Mouse (Mus musculus) spleen, adult 18-20 months (tissue): ENCODE data around the gene Daam2.

Source experiments
- DNase-seq, 2 experiments: peaks; one replicate each; pipeline ENCODE4 v3.0.0; 2022; ENCODE audit warnings: mixed read lengths in 2 of 2

Gene Daam2

DNA sequence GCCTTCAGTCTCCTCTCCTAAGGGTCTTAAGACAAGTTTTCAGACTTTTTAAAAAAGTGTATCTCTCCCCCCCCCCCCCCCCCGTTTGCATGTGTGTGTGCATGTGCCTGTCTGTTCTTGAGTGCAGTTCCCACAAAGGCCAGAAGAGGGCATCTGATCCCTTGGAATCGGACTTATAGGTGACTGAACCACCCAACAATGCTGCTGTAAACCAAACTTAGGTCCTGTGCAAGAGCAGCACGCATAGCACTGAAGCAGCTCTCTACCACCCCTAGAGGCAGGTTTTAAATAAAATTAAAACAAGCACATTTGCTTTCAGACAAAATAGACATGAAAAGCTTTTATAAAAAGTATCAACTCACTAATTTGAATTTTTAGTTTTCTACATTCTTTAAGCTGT, 33.9 kb downstream of the Daam2 start:
- no peak for DNase-seq

GRCm38 (mm10) chr17:49528503-49529205, 35.5 kb downstream of the Daam2 start:
- no peak for DNase-seq

DNA sequence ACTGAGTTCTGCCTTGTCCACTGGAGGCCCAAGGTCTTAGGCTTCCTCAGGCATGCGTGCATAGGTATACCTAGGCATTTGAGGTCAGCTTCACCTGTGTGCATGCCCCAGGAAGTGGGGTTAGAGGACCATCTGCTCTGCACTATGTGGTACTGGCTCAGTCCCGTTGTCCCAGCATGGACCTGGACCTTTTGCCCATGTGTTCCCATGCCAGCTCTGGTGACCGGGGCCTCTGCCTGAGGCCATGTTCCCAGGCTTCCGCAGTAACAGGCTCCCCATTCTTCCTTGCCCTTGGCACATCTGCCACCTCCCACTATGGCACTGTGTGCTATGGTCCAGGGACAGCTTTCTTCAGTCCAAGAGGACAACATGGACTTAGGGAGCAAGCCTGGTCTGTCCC, 36.1 kb downstream of the Daam2 start:
- DNase-seq, result no peak

GRCm38 (mm10) chr17:49526566-49526965, 37.6 kb downstream of the Daam2 start:
- DNase-seq, result no peak

- no peak for DNase-seq
Observed at GRCm38 (mm10) chr17:49525911-49526310, 38.2 kb downstream of the Daam2 start.

DNA sequence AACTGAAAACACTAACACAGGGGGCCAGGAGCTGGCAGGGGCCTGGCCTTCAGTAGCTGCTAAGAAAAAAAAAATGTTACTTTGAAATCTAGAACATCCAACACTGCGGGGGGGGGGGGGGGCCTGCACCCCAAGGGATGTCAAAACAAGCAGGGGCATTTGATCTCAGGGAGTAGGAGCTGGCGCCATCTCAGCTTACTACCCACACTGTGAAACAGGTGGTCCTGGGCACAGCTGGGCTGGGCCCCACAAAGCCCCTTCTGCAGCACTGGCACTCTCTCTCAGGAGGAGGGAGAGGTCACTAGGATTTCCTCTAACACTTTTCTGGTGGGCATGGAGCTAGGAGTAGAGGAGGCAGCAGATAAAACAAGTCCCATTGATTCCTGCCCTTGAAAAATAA, 39.6 kb downstream of the Daam2 start:
- no peak for DNase-seq

DNA sequence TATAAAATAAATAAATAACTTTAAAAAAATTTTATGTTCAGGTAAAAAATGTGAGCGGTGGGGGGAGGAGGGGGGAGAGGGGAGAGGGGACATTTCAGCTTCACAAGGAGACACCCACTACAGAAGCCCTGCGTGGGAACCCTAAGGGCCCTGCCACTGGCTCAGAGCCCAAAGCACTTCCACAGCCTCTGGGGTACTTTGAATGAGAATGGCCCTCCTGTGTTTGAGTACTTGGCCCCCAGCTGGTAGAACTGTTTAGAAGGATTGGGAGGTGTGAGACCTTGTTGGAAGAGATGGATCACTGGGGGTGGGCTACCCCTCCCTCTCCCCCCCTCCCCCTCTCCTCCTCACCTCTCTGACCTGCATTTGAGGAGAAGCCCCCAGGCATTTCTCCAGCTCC, 41.7 kb downstream of the Daam2 start:
- DNase-seq, result no peak

GRCm38 (mm10) chr17:49522002-49522401, 42.1 kb downstream of the Daam2 start:
- no peak for DNase-seq

DNA sequence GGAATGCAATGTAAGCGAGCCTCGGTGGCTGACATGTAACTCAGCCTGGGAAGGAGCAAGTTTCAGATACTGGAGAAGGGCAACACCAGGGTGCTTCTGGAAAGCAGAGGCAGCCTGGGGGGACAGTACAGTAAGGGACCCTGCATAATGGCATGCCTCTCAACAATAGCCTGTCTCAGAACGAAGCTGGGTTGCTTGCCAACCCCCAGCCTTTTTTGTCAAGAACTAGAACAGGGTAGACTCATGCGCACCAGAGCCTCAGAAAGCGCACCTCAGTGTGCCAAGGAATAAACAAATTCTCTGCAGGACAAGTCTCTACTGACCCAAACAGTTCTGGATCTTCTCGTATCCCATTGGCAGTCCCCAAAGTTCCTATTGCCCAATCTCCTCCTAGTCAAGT, 43.5 kb downstream of the Daam2 start:
- no peak for DNase-seq

DNA sequence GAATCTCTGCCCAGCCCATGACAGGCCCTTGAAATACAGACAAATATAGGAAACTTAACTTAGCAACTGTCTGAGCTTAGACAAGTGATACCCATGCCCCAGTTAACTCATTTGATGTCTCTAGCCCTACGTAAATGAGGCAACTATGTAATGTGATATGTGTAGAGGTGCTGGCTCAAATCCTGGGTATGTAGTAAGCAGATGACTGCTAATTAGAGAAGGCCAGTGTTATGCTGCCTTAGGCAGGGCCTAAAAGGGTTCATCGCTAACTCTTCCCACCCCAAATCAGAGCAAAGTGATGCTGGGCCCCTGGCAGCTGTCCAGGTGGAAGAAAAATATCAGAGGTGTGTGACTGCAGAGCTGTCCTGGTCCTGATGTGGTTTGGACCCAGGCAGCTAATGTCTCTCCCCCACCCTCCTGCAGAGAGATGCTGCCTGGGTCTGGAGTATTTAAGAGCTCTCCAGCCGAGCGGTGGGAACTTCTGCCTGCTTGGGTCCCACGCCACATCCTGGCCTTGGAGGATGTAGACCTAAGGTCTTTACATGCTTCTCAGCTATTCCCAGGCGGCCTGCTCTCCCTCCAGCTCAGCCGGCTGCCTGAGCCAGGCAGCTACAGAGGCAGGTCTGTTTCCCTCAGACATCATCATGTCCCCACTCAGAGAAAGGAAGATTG, 44.4 kb downstream of the Daam2 start:
- no peak for DNase-seq

- DNase-seq, result no peak
Observed at GRCm38 (mm10) chr17:49517091-49517490, 47.1 kb downstream of the Daam2 start.

DNA sequence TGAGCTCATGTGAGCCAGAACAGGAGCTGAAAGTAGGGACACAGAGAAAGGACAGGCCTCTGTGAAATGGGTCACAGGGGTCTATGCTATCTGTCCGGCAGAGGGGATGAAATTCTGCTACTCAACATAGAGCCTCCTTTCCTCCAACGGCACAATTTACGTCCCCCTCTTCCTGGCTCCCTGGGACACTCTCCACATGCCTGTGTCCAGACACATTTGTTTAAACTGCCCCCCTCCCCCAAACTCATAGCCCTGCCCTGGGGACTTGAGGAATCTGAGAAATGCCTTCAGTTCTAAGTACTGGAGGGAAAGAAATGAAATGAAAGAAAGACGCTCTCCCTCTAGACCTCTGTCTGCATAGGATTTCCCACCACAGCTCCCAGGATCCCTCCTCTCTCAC, 48.5 kb downstream of the Daam2 start:
- no peak for DNase-seq

DNA sequence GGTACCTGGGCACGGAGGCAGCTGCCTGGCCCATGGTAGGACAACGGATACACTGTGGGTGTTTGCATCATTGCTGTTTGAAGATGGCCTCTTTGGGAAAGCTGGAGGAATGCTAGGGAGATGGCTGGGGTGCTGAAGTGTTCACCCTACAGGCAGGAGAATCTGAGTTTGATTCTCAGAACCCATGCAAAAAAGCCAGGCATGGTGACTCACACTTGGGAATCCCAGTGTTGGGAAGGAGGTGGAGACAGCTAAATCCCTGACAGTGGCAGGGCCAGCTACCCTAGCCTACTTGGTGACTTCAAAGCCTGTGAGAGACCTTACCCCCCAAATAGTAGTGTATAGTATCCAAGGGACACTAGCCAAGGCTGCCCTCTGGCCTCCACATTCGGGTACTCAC, 49.0 kb downstream of the Daam2 start:
- no peak for DNase-seq

- no peak for DNase-seq
Observed at GRCm38 (mm10) chr17:49512671-49513085, 51.5 kb downstream of the Daam2 start.

- DNase-seq, result no peak
Observed at GRCm38 (mm10) chr17:49509431-49509830, 54.7 kb downstream of the Daam2 start.

DNA sequence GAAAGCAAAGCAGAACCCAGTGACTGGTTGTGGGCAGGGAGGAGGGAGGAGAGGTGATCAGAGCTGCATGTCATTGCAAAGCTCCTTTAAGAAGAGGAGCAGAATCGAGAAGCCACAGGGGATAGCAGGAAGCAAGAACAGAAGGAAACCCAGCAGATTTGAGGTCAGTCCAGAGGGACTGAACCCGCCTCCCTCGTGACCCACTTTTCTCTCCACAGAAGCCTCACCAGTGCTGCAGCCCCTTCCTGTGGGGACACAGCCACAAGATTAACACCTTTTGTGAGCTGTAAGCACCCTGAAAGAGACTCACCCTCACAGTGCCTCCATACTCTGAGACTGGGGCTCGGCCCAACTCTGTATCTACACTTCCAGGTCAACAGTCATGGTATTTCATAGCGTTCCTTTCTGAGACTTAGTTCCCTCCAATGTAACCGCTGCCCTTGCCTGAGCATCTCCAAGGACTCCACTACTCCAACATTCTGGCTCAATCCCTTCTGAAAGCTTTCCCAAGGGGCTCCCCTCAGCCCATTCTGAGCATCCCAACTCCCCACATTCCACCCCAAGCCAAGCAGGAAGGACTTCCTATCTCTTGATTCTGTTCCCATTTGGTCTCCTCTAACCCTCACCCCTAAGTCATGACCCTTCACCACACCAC, 60.8 kb downstream of the Daam2 start:
- DNase-seq, result no peak

DNA sequence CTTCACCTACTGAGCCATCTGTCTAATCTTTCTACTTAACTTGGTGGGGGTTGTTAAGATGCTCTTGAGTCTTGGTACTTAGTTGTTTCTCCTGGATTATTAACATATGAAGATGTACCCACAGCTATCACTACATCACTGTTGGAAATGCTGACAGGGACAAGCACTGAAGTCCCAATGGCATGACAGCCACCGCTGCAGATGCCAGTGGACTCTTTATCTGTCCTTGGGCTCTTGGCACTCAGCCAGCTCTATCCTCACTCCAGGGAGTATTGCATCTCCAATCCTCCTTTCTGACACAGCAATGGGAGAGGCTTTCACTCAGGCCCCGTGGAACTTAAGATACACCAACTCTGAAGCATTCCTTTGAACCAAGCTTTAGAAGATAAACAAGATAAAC, 63.9 kb downstream of the Daam2 start:
- DNase-seq, result no peak

- no peak for DNase-seq
Observed at GRCm38 (mm10) chr17:49499635-49500034, 64.5 kb downstream of the Daam2 start.

DNA sequence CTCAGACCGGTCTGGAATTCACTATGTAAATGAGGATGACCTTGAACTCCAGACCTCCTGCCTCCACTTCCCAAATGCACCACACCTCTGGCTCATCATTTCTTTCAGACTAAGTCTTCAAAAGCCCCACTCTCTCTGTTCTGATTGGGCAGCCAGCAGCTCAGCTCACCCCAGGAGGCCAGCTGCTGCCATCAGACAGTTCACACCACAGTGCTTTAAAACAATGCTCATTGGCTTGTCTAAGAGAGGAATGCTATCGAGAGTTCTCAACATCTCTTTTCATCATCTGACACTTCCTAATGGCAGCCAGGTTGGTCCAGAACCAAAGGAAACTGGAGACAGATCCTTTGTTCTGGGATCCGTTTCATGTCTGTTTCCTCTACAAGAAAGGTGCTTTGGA, 66.0 kb downstream of the Daam2 start:
- no peak for DNase-seq

DNA sequence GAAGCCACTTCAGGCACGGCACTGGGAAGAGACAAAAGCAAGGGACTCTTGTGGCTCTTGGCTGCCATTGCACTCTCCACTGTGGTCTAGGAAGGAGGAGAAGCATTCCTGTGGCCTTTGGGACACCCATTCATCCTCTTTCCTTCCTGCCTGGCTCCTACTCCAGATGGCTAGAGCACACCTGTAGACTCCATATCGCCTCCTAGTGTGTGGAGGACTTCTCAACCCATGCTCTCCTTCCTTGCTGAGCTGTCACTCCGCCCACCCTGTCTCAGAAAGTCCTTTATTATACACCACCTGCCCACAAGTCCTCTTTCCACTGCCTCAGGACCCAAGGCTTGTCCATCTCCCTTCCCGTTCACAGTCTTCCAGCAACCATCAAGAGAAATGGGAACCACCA, 70.9 kb downstream of the Daam2 start:
- no peak for DNase-seq

DNA sequence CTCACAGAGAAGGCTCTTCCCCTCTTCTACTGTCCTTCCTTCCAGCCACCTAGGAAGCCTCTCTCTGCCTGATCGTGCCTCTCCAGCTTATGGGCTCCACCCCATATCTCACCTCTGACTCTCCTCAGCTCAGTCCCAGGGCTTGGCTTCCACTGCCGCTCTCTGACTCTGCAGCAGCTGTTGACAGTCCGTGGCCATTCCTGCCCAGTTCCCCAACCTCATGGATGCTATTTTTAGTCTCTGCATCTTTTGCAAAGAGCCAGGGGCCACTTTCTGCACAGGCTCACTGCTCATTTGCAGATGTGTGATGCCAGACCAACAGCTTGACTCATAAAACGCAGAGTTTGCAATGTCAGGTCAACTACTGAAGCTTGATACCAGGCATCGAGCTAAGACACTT, 75.0 kb downstream of the Daam2 start:
- no peak for DNase-seq

GRCm38 (mm10) chr17:49484435-49484834, 79.7 kb downstream of the Daam2 start:
- no peak for DNase-seq

- DNase-seq, result no peak
Observed at GRCm38 (mm10) chr17:49481876-49482275, 82.3 kb downstream of the Daam2 start.

DNA sequence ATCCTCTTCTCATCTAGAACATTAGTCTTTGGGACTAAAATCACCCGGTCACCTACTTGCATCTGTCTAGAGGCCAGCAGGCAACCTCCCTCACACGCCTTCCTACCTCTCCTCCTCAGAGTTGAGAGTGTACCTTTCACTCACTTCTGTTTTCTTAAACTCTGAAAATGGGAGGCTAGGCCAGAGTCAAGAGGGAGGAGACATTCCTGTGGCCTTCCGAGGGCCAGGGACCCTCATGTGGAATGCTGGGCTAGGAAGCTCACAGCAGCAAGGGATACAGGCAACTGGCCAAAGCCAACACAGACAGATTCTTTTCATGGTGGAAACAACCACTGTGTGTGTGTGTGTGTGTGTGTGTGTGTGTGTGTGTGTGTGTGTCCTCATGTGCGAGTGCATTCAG, 86.8 kb downstream of the Daam2 start:
- DNase-seq, result no peak
